Comparison of ENCODE assay signal across 18 mouse cellular contexts in the genomic region with DNA sequence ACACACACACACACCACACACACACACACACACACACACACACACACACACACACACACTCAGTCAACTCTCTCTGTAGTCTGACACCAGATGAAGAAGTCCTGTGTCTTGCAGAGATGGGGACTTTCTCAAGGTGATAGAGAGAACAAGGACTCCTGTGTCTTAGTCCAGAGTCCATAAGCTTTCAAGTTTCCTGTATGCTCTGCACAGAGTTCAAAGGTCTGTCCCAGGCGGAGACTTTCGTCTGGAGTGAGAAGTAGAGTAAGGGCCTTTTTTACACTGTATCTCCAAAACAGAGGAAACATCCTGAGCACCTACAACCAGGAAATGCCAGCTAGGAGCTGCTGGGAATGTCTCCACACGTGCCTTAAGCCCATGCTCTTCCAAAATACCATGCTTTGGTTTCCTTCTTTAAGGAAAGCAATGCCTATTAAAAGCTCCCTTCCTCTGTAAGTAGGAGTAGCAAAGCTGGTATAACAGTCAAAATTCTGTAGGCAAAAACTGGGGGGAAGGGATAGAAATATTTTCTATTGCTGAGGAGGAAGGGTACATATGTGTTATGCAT.
A peak's percentile ranks its signal among the peaks of the same experiment; 100 is the strongest.
DNase-seq lines count a peak whose midpoint lies in the region; ATAC-seq and TF ChIP-seq lines count a peak whose summit lies in the region.
"Had no signal": no experiment of that assay in that cellular context is flagged by ENCODE, and none has a peak within 500 bp of the region (broad histone marks: within the 10 kb centered on the region; RNA-seq: fewer than 3 reads in every experiment).

No protein-coding gene starts in this region.

- no peaks in the 10 kb centered on the region for H3K27me3 ChIP-seq in kidney, embryonic 16.5 days (ENCODE audit: insufficient read depth, low read length)
- H3K27me3 ChIP-seq in embryonic facial prominence, embryonic 10.5 days (replicated peaks; ENCODE audit: low read depth, poor library complexity, severe bottlenecking): peaks cover 12% of the 10 kb centered on the region; the same call in 1 of the 2 replicates
- H3K27me3 ChIP-seq in intestine, embryonic 16.5 days (replicated peaks; ENCODE audit: control insufficient read depth, insufficient read depth, low read length): no peaks in the 10 kb centered on the region
- H3K27me3 ChIP-seq in limb, embryonic 14.5 days (ENCODE audit: control insufficient read depth, insufficient read depth, low read length): no peaks in the 10 kb centered on the region
- no peaks in the 10 kb centered on the region for H3K27me3 ChIP-seq in liver, postnatal 0 days (ENCODE audit: insufficient read depth, low read length)
- H3K27me3 ChIP-seq: heart, embryonic 12.5 days; neural tube, embryonic 12.5 days had no signal

- TF ChIP-seq EP300 in liver, postnatal 0 days (IDR thresholded peaks at IDR 0.05; ENCODE audit: low read depth): no peak

- no peaks in the 10 kb centered on the region for H3K9me3 ChIP-seq in kidney, embryonic 16.5 days (ENCODE audit: low read length)
- H3K9me3 ChIP-seq in embryonic facial prominence, embryonic 10.5 days: no peaks in the 10 kb centered on the region
- no peaks in the 10 kb centered on the region for H3K9me3 ChIP-seq in intestine, embryonic 16.5 days (ENCODE audit: control insufficient read depth, low read length)
- no peaks in the 10 kb centered on the region for H3K9me3 ChIP-seq in limb, embryonic 14.5 days (ENCODE audit: control insufficient read depth, low read length)
- no peaks in the 10 kb centered on the region for H3K9me3 ChIP-seq in liver, postnatal 0 days (ENCODE audit: low read length)
- H3K9me3 ChIP-seq: heart, embryonic 12.5 days; neural tube, embryonic 12.5 days had no signal

- H3K27ac ChIP-seq in kidney, embryonic 16.5 days (ENCODE audit: low read length): no peak overlapping the region
- H3K27ac ChIP-seq in embryonic facial prominence, embryonic 10.5 days (replicated peaks): peak overlapping the region; percentile 79
- peak overlapping the region; percentile 32 for H3K27ac ChIP-seq in intestine, embryonic 16.5 days (ENCODE audit: low read length)
- 0 out of 2 replicates have a peak overlapping the region, but pooled peaks have one; percentile 3 for H3K27ac ChIP-seq in limb, embryonic 14.5 days (replicated peaks; ENCODE audit: low read depth, low read length)
- no peak overlapping the region for H3K27ac ChIP-seq in liver, postnatal 0 days (ENCODE audit: low read depth)
- H3K27ac ChIP-seq: neural tube, embryonic 12.5 days had no signal

- peak; percentile 33 to 42 for DNase-seq in kidney, adult 8-10 months
- DNase-seq in embryonic facial prominence, embryonic 10.5 days (ENCODE audit: low spot score): no peak
- DNase-seq in limb, embryonic 14.5 days (ENCODE audit: low spot score): no peak
- no peak for DNase-seq in liver, postnatal 0 days
- no peak for DNase-seq in adrenal gland, postnatal 10 days
- DNase-seq: adrenal gland, adult 8-10 months; cerebellum, adult 2 months; forebrain, postnatal 0 days; gastrocnemius, postnatal 36 days; heart, postnatal 36 days; lung, embryonic 14.5 days; thymus, postnatal 14 days had no signal

- no peak for TF ChIP-seq POLR2A in limb, embryonic 14.5 days (IDR thresholded peaks at IDR 0.05; ENCODE audit: borderline replicate concordance, extremely low read depth, insufficient read depth, insufficient read length)

- H3K36me3 ChIP-seq in kidney, embryonic 16.5 days (ENCODE audit: insufficient read depth, low read length): no peaks in the 10 kb centered on the region
- no peaks in the 10 kb centered on the region for H3K36me3 ChIP-seq in embryonic facial prominence, embryonic 10.5 days (replicated peaks)
- no peaks in the 10 kb centered on the region for H3K36me3 ChIP-seq in intestine, embryonic 16.5 days (ENCODE audit: control insufficient read depth, insufficient read depth, low read length)
- H3K36me3 ChIP-seq in limb, embryonic 14.5 days (ENCODE audit: control insufficient read depth, insufficient read depth, low read length): no peaks in the 10 kb centered on the region
- no peaks in the 10 kb centered on the region for H3K36me3 ChIP-seq in liver, postnatal 0 days (replicated peaks; ENCODE audit: insufficient read depth, low read length)
- H3K36me3 ChIP-seq: heart, embryonic 12.5 days; neural tube, embryonic 12.5 days had no signal

- WGBS in kidney, embryonic 16.5 days: 54% methylated on average over 3 of the region's 3 CpGs
- 26% methylated on average over 3 of the region's 3 CpGs for WGBS in embryonic facial prominence, embryonic 10.5 days
- 34% methylated on average over 3 of the region's 3 CpGs for WGBS in intestine, embryonic 16.5 days
- WGBS in limb, embryonic 14.5 days: 44% methylated on average over 3 of the region's 3 CpGs
- WGBS in liver, postnatal 0 days (ENCODE audit: insufficient replicate concordance): 57% methylated on average over 3 of the region's 3 CpGs

- peaks cover 40% of the 10 kb centered on the region for H3K4me1 ChIP-seq in kidney, embryonic 16.5 days (ENCODE audit: insufficient read depth, low read length)
- peaks cover 45% of the 10 kb centered on the region for H3K4me1 ChIP-seq in embryonic facial prominence, embryonic 10.5 days
- peaks cover 22% of the 10 kb centered on the region for H3K4me1 ChIP-seq in intestine, embryonic 16.5 days (ENCODE audit: control insufficient read depth, insufficient read depth, low read length)
- peaks cover 36% of the 10 kb centered on the region for H3K4me1 ChIP-seq in limb, embryonic 14.5 days (ENCODE audit: control insufficient read depth, insufficient read depth, low read length)
- no peaks in the 10 kb centered on the region for H3K4me1 ChIP-seq in liver, postnatal 0 days (ENCODE audit: insufficient read depth)

- H3K9ac ChIP-seq in kidney, embryonic 16.5 days (replicated peaks; ENCODE audit: low read length): no peak overlapping the region
- H3K9ac ChIP-seq in intestine, embryonic 16.5 days (ENCODE audit: low read depth, low read length): no peak overlapping the region
- H3K9ac ChIP-seq in limb, embryonic 14.5 days (ENCODE audit: low read depth, low read length, severe bottlenecking): no peak overlapping the region
- no peak overlapping the region for H3K9ac ChIP-seq in liver, postnatal 0 days (replicated peaks)
- H3K9ac ChIP-seq: forebrain, postnatal 0 days; lung, embryonic 14.5 days; neural tube, embryonic 12.5 days had no signal

- H3K4me2 ChIP-seq in kidney, embryonic 16.5 days (replicated peaks; ENCODE audit: low read depth, low read length): no peak overlapping the region
- no peak overlapping the region for H3K4me2 ChIP-seq in intestine, embryonic 16.5 days (ENCODE audit: low read depth, low read length)
- no peak overlapping the region for H3K4me2 ChIP-seq in limb, embryonic 14.5 days (replicated peaks; ENCODE audit: low read depth, low read length, severe bottlenecking)
- no peak overlapping the region for H3K4me2 ChIP-seq in liver, postnatal 0 days (ENCODE audit: low read depth, low read length)
- H3K4me2 ChIP-seq: heart, embryonic 12.5 days; lung, embryonic 14.5 days; neural tube, embryonic 12.5 days had no signal

- no peak for ATAC-seq in kidney, embryonic 16.5 days (ENCODE audit: low FRiP score, low TSS enrichment)
- peak; percentile 87 for ATAC-seq in intestine, embryonic 16.5 days
- ATAC-seq in limb, embryonic 14.5 days (ENCODE audit: low FRiP score, low read depth): no peak
- ATAC-seq in liver, postnatal 0 days: no peak
- ATAC-seq in granulocyte monocyte progenitor cell, adult 5-6 weeks (replicated peaks; ENCODE audit: poor library complexity, severe bottlenecking): no peak
- ATAC-seq: CD4-positive, CD25-positive, alpha-beta regulatory T cell, adult 4 months; forebrain, postnatal 0 days had no signal

- H3K4me3 ChIP-seq in kidney, embryonic 16.5 days (ENCODE audit: low read length): no peak overlapping the region
- no peak overlapping the region for H3K4me3 ChIP-seq in embryonic facial prominence, embryonic 10.5 days
- H3K4me3 ChIP-seq in intestine, embryonic 16.5 days (ENCODE audit: low read length): no peak overlapping the region
- no peak overlapping the region for H3K4me3 ChIP-seq in limb, embryonic 14.5 days (replicated peaks; ENCODE audit: low read length)
- no peak overlapping the region for H3K4me3 ChIP-seq in liver, postnatal 0 days (ENCODE audit: low read depth, low read length)
- H3K4me3 ChIP-seq: heart, embryonic 12.5 days; neural tube, embryonic 12.5 days had no signal

- TF ChIP-seq CTCF in liver, postnatal 0 days (IDR thresholded peaks at IDR 0.05; ENCODE audit: low read depth): no peak

Comparison
In these comparisons a context has a peak if more than half of its experiments do, and no peak if none do; other contexts are left out.
1. DNase-seq: peak in kidney, adult 8-10 months (2 of 2); none in embryonic facial prominence, embryonic 10.5 days (single experiment), limb, embryonic 14.5 days (single experiment), liver, postnatal 0 days (single experiment) and adrenal gland, postnatal 10 days (single experiment).
2. H3K27ac ChIP-seq: peak in embryonic facial prominence, embryonic 10.5 days (single experiment), intestine, embryonic 16.5 days (single experiment) and limb, embryonic 14.5 days (single experiment); none in kidney, embryonic 16.5 days (single experiment) and liver, postnatal 0 days (single experiment).